Mouse (Mus musculus) CH12.LX (cell line): ENCODE results near the gene Cntn2.

Source experiments
- CHD2 ChIP-seq: IDR thresholded peaks from 2 replicates; pipeline ENCODE4 v1.6.1; 2011; ENCODE audit warnings: low read length, improper control_type of control experiment
- EP300 ChIP-seq: IDR thresholded peaks from 2 replicates; pipeline ENCODE4 v1.6.1; 2011; ENCODE audit warnings: low read length, improper control_type of control experiment
- MAFK ChIP-seq: IDR thresholded peaks from 2 replicates; pipeline ENCODE4 v1.6.1; 2011; ENCODE audit warnings: low read length, improper control_type of control experiment; ENCODE audit not compliant: insufficient replicate concordance
- MEF2A ChIP-seq: IDR thresholded peaks from 2 replicates; pipeline ENCODE4 v1.6.1; 2014; ENCODE audit warnings: low read depth, mild to moderate bottlenecking, inconsistent platforms, low read length, improper control_type of control experiment, borderline replicate concordance
- MXI1 ChIP-seq: IDR thresholded peaks from 2 replicates; pipeline ENCODE4 v1.6.1; 2011; ENCODE audit warnings: mild to moderate bottlenecking, low read depth, low read length, improper control_type of control experiment
- SIN3A ChIP-seq: IDR thresholded peaks from 2 replicates; pipeline ENCODE4 v1.6.1; 2012; ENCODE audit warnings: low read length, improper control_type of control experiment, inconsistent platforms

DNA sequence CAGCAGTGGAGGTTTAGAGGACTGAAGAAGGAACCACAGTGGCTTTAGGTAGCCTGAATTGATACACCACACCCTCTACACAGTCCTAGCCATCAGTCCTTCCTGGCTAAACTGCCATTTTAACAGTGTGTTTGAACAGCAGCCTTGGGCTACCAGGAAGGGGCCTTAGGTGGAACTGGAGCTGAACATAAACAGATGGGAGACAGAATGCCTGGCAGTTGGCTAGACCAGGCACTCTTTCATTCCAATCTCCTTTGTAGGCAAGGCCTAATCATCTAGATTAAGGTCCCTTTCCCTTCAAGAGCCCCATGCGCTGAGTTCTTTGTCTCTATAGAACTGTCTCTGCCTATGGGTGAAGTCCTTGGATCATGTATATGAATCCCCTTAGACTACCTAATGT lies 28.6 kb upstream of the Cntn2 start:
- TF ChIP-seq MEF2A (no peak), CHD2 (no peak), EP300 (no peak), SIN3A (no peak), MXI1 (no peak), MAFK (no peak)
